Mouse (Mus musculus) liver, adult 2 months (tissue): ENCODE measurements around the gene Tmem247.

Experiments used
- CTCF ChIP-seq: fragments of 200-500 bp; IDR thresholded peaks from 2 replicates; pipeline ENCODE4 v1.5.1; 2011; ENCODE audit warnings: low read depth, low read length, control low read depth
- POLR2A ChIP-seq: fragments of 200-500 bp; IDR thresholded peaks from 2 replicates; pipeline ENCODE4 v1.6.1; 2011; ENCODE audit warnings: low read length, control low read depth; ENCODE audit not compliant: insufficient read depth; ENCODE audit errors: extremely low read depth

- TF ChIP-seq CTCF (peak; percentile 77), POLR2A (no peak)
Measured at GRCm38 (mm10) chr17:86962297-86962893, 45.2 kb downstream of the Tmem247 start.
